Mouse (Mus musculus) retina, embryonic 14.5 days (tissue): Measurements from ENCODE around the gene Gemin7.
A peak's percentile ranks its signal among the peaks of the same experiment; 100 is the strongest.

Experiments used
- DNase-seq: peaks from one replicate; pipeline ENCODE4 v3.0.0-alpha.2; 2015; ENCODE audit warnings: low spot score

The Gemin7 gene

GRCm38 (mm10) chr7:19546007-19546406, 31.4 kb downstream of the Gemin7 start:
- no peak for DNase-seq

GRCm38 (mm10) chr7:19543584-19543983, 33.8 kb downstream of the Gemin7 start:
- no peak for DNase-seq

GRCm38 (mm10) chr7:19542155-19542691, 35.2 kb downstream of the Gemin7 start:
- no peak for DNase-seq

- no peak for DNase-seq
These were observed 35.7 kb downstream of the Gemin7 start for GRCm38 (mm10) chr7:19541681-19542154.

- no peak for DNase-seq
These were observed 36.4 kb downstream of the Gemin7 start for GRCm38 (mm10) chr7:19540771-19541566.

- no peak for DNase-seq
These were observed 42.7 kb downstream of the Gemin7 start for GRCm38 (mm10) chr7:19534676-19535075.

- DNase-seq: no peak
These were observed 45.2 kb downstream of the Gemin7 start for GRCm38 (mm10) chr7:19532240-19532639.

GRCm38 (mm10) chr7:19531077-19531476, 46.3 kb downstream of the Gemin7 start:
- DNase-seq: no peak

GRCm38 (mm10) chr7:19525105-19525481, 52.3 kb downstream of the Gemin7 start:
- no peak for DNase-seq

- DNase-seq: no peak
These were observed 52.8 kb downstream of the Gemin7 start for GRCm38 (mm10) chr7:19524420-19525104.

GRCm38 (mm10) chr7:19523757-19524419, 53.5 kb downstream of the Gemin7 start:
- peak; percentile 78 for DNase-seq

GRCm38 (mm10) chr7:19523017-19523756, 54.2 kb downstream of the Gemin7 start:
- DNase-seq: no peak

GRCm38 (mm10) chr7:19520032-19520431, 57.4 kb downstream of the Gemin7 start:
- peak; percentile 36 for DNase-seq

- peak; percentile 62 for DNase-seq
These were observed 59.6 kb downstream of the Gemin7 start, which contains the start of gene Nkpd1 for GRCm38 (mm10) chr7:19517652-19518365. TSS of gene Nkpd1 (plus strand) at chr7:19517838.
